Mouse (Mus musculus) urinary bladder, postnatal 25 days (tissue): Measurements from ENCODE around the gene Aip.
"Not testable (repeated sequence)": the region's sequence is repeated elsewhere in the genome, so short reads cannot be mapped to it uniquely, and the experiment has no call there.

Source experiments
- DNase-seq: peaks from one replicate; pipeline ENCODE4 v3.0.0; 2022; ENCODE audit warnings: low spot score

Aip gene

GRCm38 (mm10) chr19:4135963-4136345, 10.3 kb upstream of the Aip start:
- DNase-seq: not testable (repeated sequence)

GRCm38 (mm10) chr19:4135229-4135962, 9.7 kb upstream of the Aip start:
- not testable (repeated sequence) for DNase-seq

- no peak for DNase-seq
Measured at GRCm38 (mm10) chr19:4134354-4134753, 8.7 kb upstream of the Aip start.

- no peak for DNase-seq
Measured at GRCm38 (mm10) chr19:4131768-4132167, 6.1 kb upstream of the Aip start.

DNA sequence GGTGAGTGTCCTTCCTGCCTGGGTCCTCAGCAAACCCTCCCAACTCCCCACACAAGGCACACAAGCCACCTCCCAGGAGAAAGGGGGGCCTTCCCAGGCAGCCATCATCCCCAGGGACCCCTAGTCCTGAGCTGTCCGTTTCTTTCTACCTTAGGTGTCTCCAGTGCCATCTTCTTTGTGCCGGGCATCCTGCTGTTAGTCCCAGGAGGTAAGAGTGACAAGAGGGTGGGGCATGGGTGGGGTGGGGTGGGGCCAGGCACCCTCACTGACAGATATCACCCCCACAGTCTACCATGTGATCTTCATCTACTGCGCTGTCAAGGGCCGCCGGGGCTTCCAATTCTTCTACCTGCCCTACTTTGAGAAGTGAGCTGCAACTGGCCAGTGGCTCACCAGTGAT, 5.4 kb upstream of the Aip start:
- no peak for DNase-seq

DNA sequence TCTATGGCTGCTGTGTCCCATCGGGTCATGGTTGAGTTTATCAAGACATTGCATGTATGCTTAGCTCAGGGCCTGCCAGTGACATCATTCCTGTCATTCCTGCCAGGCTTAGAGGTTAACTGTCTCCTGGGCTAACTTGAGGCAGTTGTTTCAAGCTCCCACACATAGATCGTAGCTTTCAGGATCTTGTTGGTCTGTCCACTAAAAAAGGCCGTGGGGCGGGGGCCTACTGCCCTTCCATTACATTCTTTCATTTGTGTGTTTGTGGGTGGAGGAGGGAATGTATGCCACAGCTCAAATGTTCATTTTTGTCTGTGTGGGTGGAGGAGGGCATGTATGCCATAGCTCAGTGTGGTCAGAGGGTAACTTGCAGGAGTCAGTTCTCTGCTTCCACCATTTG, 4.4 kb upstream of the Aip start:
- no peak for DNase-seq

DNA sequence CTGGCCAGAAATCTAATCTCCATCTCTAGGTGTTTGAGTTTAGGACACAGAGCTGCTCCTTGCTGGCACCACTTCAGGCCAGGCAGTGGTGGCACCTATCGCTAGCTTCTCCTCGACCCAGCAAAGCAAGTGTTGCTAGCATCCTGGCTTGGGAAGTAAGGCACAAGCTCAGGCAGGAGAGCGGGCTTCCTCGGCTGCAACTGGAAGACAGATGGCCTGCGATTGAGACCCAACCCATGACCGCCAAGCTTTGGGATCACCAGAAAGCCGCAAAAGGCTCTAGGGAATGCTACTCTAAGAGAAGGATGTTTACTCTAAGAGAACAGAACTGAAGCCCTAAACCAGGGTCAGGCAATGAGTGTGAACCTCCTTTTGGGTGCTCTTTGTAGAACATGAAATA, 3.8 kb upstream of the Aip start:
- DNase-seq: no peak

DNA sequence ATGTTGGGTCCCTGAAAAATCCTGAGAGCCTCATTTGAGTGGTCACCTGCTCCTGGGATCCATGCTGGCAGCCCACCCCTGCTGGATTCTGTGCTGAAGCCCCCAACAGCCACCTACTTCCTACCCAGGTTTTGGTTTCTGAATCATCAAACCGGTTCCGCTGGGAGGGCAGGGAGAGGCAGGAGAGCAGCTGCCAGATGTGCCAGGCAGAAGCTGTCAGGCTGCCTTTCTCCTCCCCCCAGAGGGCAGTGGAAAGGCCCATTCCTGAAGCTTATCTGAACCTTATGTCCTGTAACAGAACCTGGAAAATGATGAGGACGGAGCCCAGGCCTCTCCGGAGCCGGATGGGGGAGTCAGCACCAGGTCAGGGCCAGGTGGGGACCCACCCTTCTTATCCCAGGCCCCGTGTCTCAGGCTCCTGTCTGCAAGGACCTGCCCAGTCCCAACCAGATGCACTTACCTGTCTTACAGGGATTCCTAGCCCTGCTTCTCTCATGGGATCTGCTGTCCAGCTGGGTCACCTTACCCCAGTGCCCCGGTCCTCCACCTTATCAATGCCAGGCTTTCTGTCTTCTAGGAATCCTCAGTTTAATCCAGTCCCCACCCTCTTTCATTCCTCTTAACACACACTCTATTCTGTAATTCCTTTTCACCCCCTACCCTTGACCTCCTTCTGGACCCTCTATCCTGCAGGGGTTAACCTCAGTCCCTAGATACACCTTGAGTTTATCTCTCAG, 1.3 kb upstream of the Aip start:
- peak; percentile 57 for DNase-seq

DNA sequence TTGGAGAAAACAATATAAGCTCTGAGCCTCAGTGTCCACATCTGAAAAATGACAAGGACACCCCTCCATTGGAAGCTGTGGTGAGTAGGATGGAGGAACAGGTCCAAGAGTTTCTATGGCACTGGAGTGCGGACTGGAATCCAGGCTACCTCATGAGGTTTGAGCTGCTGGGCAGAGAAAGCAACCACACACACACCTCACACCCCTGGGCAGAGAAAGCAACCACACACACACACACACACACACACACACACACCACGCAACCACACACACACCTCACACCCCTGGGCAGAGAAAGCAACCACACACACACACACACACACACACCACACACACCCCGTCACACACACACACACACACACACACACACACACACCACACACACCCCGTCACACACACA, 390 bp downstream of the Aip start:
- not testable (repeated sequence) for DNase-seq

GRCm38 (mm10) chr19:4124432-4124831, 1.2 kb downstream of the Aip start:
- no peak for DNase-seq

GRCm38 (mm10) chr19:4122411-4123370, 3.0 kb downstream of the Aip start:
- DNase-seq: no peak

DNA sequence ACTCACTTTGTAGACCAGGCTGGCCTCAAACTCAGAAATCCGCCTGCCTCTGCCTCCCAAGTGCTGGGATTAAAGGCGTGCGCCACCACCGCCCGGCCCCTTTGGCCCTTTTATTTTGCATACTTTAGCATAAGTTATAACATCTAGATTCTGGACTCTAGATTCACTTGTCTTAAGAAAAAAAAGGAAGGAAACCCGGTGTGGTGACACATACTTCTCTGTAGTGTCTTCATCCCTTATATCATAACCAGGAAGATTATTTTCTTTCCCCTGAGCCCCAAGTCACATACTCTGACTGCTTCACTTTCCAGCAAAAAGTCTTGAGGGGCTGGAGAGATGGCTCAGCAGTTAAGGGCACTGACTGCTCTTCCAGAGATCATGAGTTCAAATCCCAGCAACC, 3.8 kb downstream of the Aip start:
- DNase-seq: not testable (repeated sequence)

DNA sequence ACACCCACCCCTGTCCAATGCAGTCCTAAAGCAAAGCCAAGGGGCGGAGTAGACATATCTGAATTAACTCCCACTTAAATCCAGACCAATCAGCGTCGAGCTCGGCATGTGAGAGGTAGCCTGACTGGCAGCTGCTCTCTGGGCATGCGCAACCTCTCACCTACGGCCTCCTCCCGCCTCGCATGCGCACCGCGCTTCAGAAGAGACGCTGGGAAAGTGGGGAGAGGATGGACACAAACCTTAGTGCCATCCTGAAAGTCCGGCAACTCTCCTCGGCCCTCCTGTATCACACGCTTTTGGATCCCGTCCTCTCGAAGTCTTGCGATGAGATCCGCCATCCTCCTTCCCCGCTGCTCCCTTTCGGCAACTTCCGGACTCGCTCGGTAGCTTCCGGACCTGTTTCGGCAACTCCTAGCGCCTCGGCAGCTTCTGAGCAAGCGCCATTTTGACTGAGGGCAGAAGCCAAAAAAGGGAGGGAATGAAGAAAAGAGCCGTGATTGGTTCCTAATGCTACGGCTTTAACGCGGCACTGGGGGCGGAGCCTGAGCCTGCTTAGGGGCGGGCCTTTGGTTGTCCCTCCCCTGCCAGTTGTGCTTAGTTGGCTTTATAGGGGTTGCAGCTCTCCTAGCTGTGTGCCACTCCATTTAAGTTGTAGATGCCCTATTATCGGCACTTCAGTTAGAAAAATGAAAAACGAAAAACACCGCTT, 4.4 kb downstream of the Aip start:
- peak; percentile 97 for DNase-seq

DNA sequence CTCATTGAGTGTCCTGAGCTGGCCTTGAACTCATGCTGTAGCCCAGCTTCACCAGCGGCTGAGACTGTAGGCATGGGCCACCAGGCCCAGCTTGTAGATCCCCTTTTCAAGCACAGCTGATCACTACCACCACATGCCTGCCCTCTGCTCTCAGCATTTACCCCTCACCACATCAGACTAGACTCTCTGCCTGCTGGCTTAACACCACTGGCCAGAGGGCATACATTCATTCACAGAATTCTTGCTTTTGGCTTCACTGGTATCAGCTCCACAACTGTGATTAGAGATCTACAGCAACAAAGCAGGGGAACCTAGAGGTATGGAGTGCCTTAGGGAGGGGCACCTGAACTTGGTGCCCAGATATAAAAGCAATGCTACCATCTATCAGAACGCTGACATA, 5.2 kb downstream of the Aip start:
- no peak for DNase-seq

GRCm38 (mm10) chr19:4119716-4120487, 5.8 kb downstream of the Aip start:
- DNase-seq: no peak

DNA sequence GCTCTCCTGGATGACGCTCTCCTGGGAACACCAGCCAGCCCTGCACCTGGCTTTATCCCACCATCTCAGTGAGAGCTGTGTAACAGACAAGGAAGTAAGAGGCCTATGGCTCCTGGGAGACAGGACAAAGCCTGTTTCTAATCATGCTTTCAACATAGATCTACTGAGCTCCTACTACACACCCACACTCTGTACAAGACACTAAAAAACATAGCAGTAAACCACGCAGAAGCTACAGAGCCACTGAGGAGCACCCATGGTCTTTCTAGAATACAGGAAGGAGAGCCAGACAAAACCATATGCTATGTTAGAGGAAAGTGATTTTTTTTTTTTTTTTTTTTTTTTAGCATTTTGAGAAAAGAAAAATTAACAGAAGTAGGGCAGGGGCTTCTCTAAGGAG, 7.3 kb downstream of the Aip start:
- DNase-seq: no peak

DNA sequence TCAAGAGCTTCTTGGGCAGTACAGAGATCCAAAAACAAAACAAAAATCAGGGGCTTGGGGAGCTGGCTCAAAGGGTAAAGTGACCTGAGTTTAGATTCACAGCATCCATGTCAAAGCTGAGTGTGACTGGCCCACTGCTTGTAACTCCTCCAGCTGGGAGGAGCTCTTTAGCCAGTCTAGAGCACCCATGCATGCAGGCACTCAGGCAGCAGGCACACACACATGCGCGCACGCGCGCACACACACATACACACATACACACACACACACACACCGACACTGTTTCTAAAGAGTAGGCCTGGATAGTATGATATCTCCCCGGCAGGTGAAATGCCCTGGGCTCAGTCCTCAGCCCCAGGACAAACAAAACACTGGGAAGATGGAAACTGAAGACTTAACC, 8.7 kb downstream of the Aip start:
- no peak for DNase-seq

DNA sequence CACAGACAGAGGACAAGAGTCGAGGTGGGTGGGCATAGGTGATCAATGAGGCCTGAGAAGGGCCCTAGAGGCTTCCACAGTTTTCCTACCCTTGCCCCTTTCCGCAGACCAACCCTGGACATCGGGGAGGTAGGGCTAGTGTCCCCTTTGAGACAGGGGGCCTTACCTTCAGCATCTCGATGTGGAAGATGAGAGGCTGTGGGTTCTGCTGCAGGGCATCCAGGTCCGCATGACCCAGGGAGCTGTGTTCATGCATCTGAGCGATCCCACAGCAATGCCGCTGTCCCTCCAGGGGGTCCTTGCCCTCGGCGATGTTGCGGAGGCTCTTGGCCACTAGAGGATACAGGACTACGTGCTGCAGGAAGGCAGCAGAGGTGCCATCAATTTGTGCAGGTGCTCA, 9.8 kb downstream of the Aip start:
- no peak for DNase-seq

GRCm38 (mm10) chr19:4115144-4115543, 10.5 kb downstream of the Aip start:
- DNase-seq: no peak

GRCm38 (mm10) chr19:4114551-4114950, 11.1 kb downstream of the Aip start:
- no peak for DNase-seq

- no peak for DNase-seq
Measured at GRCm38 (mm10) chr19:4113806-4114230, 11.8 kb downstream of the Aip start.
